Mouse (Mus musculus): ENCODE data around the gene Gm45716. TPM values are rescaled to one million over a fixed set of nuclear protein-coding genes. Genes with fewer than 3 reads are reported as not detected.

The Gm45716 gene
- polyA plus RNA-seq, 1 experiment from 2014 or later: 29.3 TPM

DNA sequence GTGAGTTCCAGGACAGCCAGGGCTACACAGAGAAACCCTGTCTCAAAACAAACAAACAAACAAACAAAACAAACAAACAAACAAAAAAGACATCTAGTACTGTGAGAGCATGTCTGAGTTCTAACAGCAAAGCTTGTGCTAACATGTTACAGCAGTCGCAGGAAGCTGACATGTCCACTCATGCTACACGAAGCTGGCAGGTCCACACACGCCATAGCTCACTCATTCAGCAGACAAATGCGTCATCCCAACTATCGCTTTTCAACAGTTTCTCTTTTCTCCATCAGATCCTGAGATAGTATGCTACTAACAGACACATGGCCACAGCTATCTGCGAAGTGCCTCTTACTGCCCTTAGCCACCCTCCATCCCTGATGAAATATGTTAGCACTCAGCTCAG lies 10.1 kb upstream of the Gm45716 start:
- Histone ChIP-seq H3K4me3 (no peak overlapping the region), H3K4me1 (replicated peaks) (no peaks in the 10 kb centered on the region), H3K27ac (no peak overlapping the region), H3K36me3 (no peaks in the 10 kb centered on the region), H3K9ac (no peak overlapping the region), H3K4me2 (no peak overlapping the region), H3K27me3 (no peaks in the 10 kb centered on the region), H3K9me3 (no peaks in the 10 kb centered on the region)
- no peak for ATAC-seq (ENCODE audit: low FRiP score)
- WGBS: 93% methylated on average over 6 of the region's 6 CpGs

DNA sequence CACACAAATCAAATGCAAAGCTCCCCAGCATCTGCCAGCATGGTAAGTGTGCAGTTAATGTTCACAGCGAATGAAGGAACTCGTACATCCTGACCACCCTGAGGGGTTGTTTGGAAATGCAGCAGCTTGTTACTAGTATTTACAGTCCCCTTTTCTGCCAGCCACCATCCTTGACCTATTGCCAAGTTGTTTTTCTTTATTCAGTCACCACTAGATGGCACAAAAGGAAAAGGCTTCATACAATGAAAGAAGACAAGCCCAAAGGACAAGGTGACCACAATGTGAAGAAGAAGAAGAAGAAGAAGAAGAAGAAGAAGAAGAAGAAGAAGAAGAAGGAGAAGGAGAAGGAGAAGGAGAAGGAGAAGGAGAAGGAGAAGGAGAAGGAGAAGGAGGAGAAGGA lies 4.1 kb upstream of the Gm45716 start:
- ATAC-seq (ENCODE audit: low FRiP score): no peak
- Histone ChIP-seq H3K4me3 (no peak overlapping the region), H3K4me1 (replicated peaks) (no peaks in the 10 kb centered on the region), H3K4me2 (no peak overlapping the region), H3K9me3 (no peaks in the 10 kb centered on the region), H3K9ac (no peak overlapping the region), H3K27ac (no peak overlapping the region), H3K27me3 (no peaks in the 10 kb centered on the region), H3K36me3 (no peaks in the 10 kb centered on the region)
- WGBS: 25% methylated on average over 2 of the region's 2 CpGs

DNA sequence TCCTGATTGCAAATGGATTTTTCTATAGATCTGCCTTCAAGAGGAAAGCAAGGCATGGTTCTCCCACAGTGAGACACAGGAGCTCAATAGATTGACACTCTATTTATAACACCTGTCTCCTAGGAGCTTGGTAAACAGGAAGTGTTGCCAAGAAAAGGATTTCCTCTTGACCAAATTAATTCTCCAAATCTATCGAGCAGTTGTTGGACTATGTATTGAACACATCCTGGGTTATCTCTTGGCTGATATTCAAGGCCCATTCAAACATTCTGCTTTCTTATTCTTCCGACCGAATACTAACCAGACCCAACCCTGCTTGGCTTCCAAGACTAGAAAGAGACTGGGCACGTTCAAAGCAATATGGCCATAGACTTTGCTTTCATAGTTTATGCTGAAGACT lies 2.7 kb upstream of the Gm45716 start:
- Histone ChIP-seq H3K9ac (no peak overlapping the region), H3K27ac (no peak overlapping the region), H3K9me3 (no peaks in the 10 kb centered on the region), H3K27me3 (no peaks in the 10 kb centered on the region), H3K4me3 (no peak overlapping the region), H3K4me2 (no peak overlapping the region), H3K36me3 (no peaks in the 10 kb centered on the region), H3K4me1 (replicated peaks) (no peaks in the 10 kb centered on the region)
- WGBS: 87% methylated on average over 4 of the region's 4 CpGs
- ATAC-seq (ENCODE audit: low FRiP score): no peak

DNA sequence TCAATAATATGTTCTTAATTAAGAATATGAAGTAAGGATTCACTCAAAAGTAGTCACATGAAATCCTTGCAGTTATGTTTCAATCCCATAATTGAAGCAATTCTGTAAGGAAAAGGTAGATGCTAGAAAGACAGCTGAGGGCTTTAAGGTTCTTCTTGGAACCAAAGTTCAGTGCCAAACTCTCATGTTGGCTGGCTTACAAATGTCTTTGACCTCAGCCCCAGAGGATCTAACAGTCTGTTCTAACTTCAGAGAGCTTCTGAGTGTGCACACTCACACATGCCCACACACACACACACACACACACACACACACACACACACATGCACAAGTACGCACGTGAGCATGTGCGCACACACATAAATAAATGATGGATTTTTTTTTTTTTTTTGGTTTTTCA lies 2.7 kb downstream of the Gm45716 start:
- no peaks in the 10 kb centered on the region for H3K36me3 ChIP-seq
- ATAC-seq (ENCODE audit: low FRiP score): no peak
- WGBS: 98% methylated on average over 3 of the region's 3 CpGs

DNA sequence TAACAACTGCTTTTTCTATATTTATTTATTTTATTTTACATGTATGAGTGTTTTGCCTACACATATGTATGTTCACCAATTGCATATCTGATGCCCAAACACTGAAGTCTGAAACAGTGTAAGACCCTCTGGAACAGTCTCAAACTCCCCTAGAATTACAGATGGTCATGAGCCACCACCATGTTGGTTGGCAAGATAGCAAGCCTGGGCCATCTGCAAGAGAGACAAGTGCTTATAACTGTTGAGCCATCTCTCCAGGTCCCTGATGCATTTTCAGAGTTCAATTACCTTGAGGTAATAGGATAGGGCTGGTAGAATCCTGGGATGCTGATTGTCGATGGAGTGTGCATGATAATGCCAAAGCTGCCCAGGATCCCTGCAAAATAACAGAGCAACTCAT lies 7.5 kb downstream of the Gm45716 start:
- no peak overlapping the region for H3K9ac ChIP-seq
- no peak overlapping the region for H3K27ac ChIP-seq
- no peaks in the 10 kb centered on the region for H3K27me3 ChIP-seq
- no peak overlapping the region for H3K4me3 ChIP-seq
- H3K9me3 ChIP-seq: no peaks in the 10 kb centered on the region
- no peaks in the 10 kb centered on the region for H3K4me1 ChIP-seq (replicated peaks)
- no peak overlapping the region for H3K4me2 ChIP-seq
- WGBS: 76% methylated on average over 1 of the region's 1 CpGs
- H3K36me3 ChIP-seq: no peaks in the 10 kb centered on the region
- ATAC-seq (ENCODE audit: low FRiP score): no peak

More for the DNA sequence above, 2.7 kb downstream of the Gm45716 start:
- H3K27ac ChIP-seq: no peak overlapping the region
- no peaks in the 10 kb centered on the region for H3K9me3 ChIP-seq
- no peaks in the 10 kb centered on the region for H3K27me3 ChIP-seq
- no peak overlapping the region for H3K9ac ChIP-seq
- no peaks in the 10 kb centered on the region for H3K4me1 ChIP-seq (replicated peaks)
- no peak overlapping the region for H3K4me3 ChIP-seq
- no peak overlapping the region for H3K4me2 ChIP-seq

DNA sequence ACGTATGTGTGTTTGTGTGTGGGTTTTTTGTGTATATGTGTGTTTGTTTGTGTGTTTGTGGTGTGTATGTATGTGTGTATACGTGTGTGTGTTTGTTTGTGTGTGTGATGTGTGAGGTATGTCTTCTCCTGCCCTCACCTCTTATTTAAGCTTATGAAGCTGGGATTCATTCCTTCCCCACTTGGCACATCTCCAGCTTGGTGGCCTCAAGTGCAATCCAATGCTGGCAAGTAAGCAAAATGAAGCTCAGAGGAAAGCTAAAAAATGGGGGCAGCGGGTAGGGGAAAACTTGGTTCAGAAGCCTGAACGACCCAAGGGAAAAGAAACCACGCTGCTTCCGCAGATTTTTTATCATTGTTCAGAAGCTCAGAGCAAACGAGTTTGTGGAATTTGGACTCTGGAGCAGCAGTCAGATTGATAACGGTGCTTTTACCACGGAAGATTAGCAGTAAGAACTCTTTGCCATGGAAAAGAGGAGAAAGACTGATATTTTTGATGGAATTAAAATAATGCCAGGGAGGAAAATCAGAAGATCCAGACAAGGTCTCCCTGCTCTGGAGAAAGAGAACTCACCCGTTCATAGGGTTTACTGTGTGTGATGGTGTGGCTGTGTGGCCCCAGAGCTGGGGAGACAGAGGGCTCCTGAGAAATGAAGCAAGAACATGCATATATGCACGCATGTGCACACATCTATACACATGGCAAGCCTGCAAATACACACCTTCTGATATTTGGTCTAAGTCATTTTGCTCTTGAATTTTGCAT lies 8.5 kb downstream of the Gm45716 start:
- H3K4me2 ChIP-seq: no peak overlapping the region

DNA sequence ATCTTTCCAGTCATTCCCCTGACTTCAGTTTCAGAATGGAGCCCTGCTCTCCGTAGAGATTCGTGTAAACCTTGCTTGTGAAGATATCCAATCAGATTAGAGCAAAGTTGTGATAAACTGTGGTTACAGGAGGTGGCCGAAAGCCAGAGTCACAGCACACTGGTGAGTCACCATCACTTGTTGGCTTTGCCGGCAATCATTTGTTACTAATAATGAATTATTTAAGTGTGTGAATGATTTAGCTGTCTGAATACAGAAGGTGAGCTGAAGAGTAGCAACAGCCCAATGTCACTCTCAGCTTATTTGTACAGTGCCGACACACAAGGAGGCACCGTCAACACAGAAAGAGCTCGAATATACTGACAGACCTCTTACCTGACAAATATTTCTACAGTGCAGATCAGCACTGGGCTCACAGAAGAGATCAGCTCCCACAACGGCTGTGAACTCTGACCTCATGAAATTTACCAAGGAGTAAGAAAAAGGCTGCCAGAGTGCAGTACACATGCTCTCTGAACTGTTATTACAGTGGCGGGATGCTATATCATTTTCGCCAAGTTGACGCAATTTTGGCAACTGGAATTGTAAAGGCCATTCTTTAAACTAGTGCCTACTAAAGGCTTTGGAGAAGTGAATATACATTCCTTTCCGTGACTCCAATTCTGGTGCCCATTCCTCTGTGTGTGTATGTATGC lies 9.2 kb downstream of the Gm45716 start:
- Histone ChIP-seq H3K27ac (no peak overlapping the region), H3K4me3 (no peak overlapping the region), H3K4me2 (no peak overlapping the region), H3K27me3 (no peaks in the 10 kb centered on the region), H3K36me3 (no peaks in the 10 kb centered on the region), H3K9ac (no peak overlapping the region), H3K9me3 (no peaks in the 10 kb centered on the region), H3K4me1 (replicated peaks) (no peaks in the 10 kb centered on the region)
- ATAC-seq (ENCODE audit: low FRiP score): no peak
- 86% methylated on average over 12 of the region's 12 CpGs for WGBS

More for the DNA sequence above, 8.5 kb downstream of the Gm45716 start:
- no peak overlapping the region for H3K9ac ChIP-seq
- no peaks in the 10 kb centered on the region for H3K4me1 ChIP-seq (replicated peaks)
- ATAC-seq (ENCODE audit: low FRiP score): no peak
- no peak overlapping the region for H3K27ac ChIP-seq
- H3K4me3 ChIP-seq: no peak overlapping the region
- WGBS: 80% methylated on average over 11 of the region's 11 CpGs
- H3K36me3 ChIP-seq: no peaks in the 10 kb centered on the region
- H3K27me3 ChIP-seq: no peaks in the 10 kb centered on the region
- no peaks in the 10 kb centered on the region for H3K9me3 ChIP-seq

DNA sequence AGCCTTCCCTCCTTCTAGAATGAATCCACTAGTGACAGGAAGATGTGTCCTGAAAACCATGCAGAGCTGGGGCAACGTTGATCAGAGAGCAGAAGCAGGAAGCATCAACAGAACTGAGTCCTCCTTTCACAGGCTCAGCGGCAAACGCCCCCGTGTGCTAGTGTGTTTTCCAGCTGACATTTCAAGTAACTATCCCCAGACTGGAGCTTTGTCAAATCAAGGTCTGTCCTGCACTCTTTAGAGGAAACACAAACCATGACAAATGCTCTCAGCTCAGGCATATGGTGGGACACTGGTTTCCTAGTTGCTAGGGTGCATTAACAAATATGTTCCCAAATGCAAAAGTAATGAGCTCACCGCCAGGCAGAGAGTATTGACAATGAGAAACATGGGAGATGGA lies 10.6 kb downstream of the Gm45716 start:
- WGBS: 26% methylated on average over 5 of the region's 5 CpGs
- H3K4me2 ChIP-seq: no peak overlapping the region
- no peaks in the 10 kb centered on the region for H3K36me3 ChIP-seq
- no peaks in the 10 kb centered on the region for H3K27me3 ChIP-seq
- no peak overlapping the region for H3K4me3 ChIP-seq
- ATAC-seq (ENCODE audit: low FRiP score): no peak
- H3K27ac ChIP-seq: no peak overlapping the region
- H3K9me3 ChIP-seq: no peaks in the 10 kb centered on the region
- H3K4me1 ChIP-seq (replicated peaks): no peaks in the 10 kb centered on the region
- H3K9ac ChIP-seq: no peak overlapping the region

DNA sequence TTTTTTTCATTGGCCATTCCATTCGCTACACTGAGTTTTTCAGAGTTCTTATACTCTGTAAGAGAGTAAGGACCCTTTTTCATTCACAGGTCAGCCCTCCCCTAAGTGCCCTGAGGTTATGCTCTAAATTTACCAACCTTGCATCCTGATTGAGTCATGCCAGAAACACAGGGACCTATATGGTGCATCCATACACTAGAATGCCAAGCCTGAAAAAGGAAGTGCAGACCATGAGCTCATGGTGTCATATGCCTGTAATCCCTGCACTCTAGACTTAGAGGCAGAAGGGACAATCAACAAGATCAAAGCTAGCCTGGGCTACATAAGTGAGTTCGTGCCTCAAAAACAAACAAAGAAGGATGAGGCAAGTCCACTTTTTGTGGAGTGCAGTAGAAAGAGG lies 13.3 kb downstream of the Gm45716 start:
- no peak overlapping the region for H3K4me3 ChIP-seq
- H3K27me3 ChIP-seq: no peaks in the 10 kb centered on the region
- H3K9ac ChIP-seq: no peak overlapping the region
- WGBS: 92% methylated on average over 2 of the region's 2 CpGs
- no peak for ATAC-seq (ENCODE audit: low FRiP score)
- no peak overlapping the region for H3K27ac ChIP-seq
- no peaks in the 10 kb centered on the region for H3K4me1 ChIP-seq (replicated peaks)
- no peaks in the 10 kb centered on the region for H3K36me3 ChIP-seq
- no peak overlapping the region for H3K4me2 ChIP-seq
- H3K9me3 ChIP-seq: no peaks in the 10 kb centered on the region

DNA sequence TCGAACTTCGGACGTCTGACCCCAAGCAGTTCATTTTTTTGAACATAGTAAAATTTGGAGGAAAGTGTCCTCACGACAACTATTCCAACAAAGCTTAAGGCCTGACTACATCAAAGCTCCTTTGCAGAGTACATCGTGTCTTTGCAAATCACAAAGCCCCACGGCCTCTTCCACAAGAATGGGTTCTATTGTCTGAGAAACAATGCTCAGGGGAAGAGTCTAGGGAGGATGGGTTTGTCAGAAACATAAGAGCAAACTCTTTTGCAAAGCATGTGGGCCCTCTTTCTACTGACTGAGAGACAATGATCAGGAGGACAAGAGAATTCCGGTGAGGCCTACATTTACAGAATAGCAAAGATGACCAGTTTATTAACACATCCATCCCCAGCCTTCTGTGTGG lies 26.8 kb downstream of the Gm45716 start:
- Histone ChIP-seq H3K27ac (no peak overlapping the region), H3K4me2 (no peak overlapping the region), H3K27me3 (no peaks in the 10 kb centered on the region), H3K4me1 (replicated peaks) (no peaks in the 10 kb centered on the region), H3K4me3 (no peak overlapping the region), H3K9ac (no peak overlapping the region), H3K36me3 (no peaks in the 10 kb centered on the region), H3K9me3 (no peaks in the 10 kb centered on the region)
- WGBS: 45% methylated on average over 7 of the region's 7 CpGs
- no peak for ATAC-seq (ENCODE audit: low FRiP score)

DNA sequence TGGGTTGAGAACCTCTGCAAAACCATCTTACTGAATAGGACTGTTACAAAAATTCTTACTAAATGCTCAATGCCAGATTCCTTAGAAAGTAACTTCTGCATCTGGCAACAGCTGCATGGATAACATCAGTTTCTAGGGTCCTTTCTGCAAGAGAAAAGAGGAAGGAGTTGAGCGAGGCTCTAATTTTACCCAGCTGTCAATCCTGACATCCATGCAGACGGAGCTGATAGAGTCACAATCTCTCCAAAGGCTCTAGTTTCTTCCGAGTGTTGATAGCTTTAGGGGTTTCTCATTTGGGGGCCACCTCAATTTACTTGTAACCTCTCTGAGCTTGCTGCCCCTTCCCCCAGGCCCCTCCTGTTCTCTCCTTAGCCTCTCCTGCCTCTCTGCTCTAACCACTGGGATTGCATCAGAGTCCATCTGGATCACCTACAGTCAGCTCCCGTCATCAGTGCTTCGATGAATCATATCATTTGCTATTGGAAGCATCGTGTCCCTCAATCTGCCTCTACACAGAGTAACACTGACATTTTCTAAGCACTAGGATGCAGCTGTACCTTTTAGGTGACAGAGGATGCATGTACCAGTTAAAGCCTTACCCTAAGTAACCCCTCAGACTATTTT lies 32.7 kb downstream of the Gm45716 start:
- no peak overlapping the region for H3K9ac ChIP-seq
- H3K27me3 ChIP-seq: no peaks in the 10 kb centered on the region
- no peak overlapping the region for H3K4me3 ChIP-seq
- 81% methylated on average over 6 of the region's 6 CpGs for WGBS
- no peaks in the 10 kb centered on the region for H3K4me1 ChIP-seq (replicated peaks)
- no peaks in the 10 kb centered on the region for H3K9me3 ChIP-seq
- no peaks in the 10 kb centered on the region for H3K36me3 ChIP-seq
- ATAC-seq (ENCODE audit: low FRiP score): no peak
- no peak overlapping the region for H3K4me2 ChIP-seq
- no peak overlapping the region for H3K27ac ChIP-seq

DNA sequence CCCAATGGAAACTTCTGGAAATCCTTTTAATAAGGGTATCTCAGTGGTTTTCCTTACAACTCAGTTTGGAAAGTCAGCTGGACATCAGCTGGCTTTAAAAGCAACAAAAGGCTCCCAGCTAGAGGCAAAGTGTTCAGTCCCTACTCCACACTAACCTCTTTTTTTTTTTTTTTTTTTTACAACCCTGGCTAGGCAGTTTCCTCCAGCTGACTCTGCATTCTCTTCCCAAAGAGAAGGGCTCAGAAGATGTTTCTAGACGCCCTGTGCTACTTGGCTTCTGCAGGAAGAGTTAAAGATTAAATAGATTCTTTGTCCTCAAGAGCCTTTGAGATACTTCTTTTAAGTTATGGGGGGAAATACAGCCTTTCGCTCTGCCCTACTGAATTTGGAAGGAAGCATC lies 33.3 kb downstream of the Gm45716 start:
- no peaks in the 10 kb centered on the region for H3K36me3 ChIP-seq
- no peak overlapping the region for H3K4me3 ChIP-seq
- H3K27me3 ChIP-seq: no peaks in the 10 kb centered on the region
- H3K4me1 ChIP-seq (replicated peaks): no peaks in the 10 kb centered on the region
- no peak overlapping the region for H3K27ac ChIP-seq
- H3K9ac ChIP-seq: no peak overlapping the region
- no peak overlapping the region for H3K4me2 ChIP-seq
- no peaks in the 10 kb centered on the region for H3K9me3 ChIP-seq
- no peak for ATAC-seq (ENCODE audit: low FRiP score)
- 18% methylated on average over 2 of the region's 2 CpGs for WGBS
